Mouse (Mus musculus) embryonic facial prominence, embryonic 10.5 days (tissue): ENCODE data around the gene Tex38. TPM values are rescaled to one million over a fixed set of nuclear protein-coding genes. Genes with fewer than 3 reads are reported as not detected.

ENCODE experiments used
- polyA plus RNA-seq: library from polyadenylated mRNA; unstranded; fragments of >200 nt; fragmentation: Nextera tagmentation; extraction: Ambion mirVana; gene quantifications from 2 replicates; pipeline ENCODE4 v1.2.1, GENCODE M21; 2016

The Tex38 gene
- polyA plus RNA-seq, 1 experiment from 2014 or later, result 0.25 TPM

Other genes starting within 250 kb of the Tex38 start
- gene Cyp4a31, start 217.4 kb downstream of the Tex38 start, polyA plus RNA-seq, result not detected in 2 replicates
- gene Cyp4a32, start 180.0 kb downstream of the Tex38 start, polyA plus RNA-seq, result not detected in 2 replicates
- not detected in 2 replicates for gene Cyp4b1, start 133.3 kb downstream of the Tex38 start, polyA plus RNA-seq
- 33.5 and 34.2 TPM in 2 replicates for gene Efcab14, start 43.3 kb downstream of the Tex38 start, polyA plus RNA-seq
- 47.3 and 56.5 TPM in 2 replicates for gene Atpaf1, start 3.8 kb upstream of the Tex38 start, polyA plus RNA-seq
- 2.8 and 3.5 TPM in 2 replicates for gene Mob3c, start 47.1 kb upstream of the Tex38 start, polyA plus RNA-seq
- 23.0 and 23.6 TPM in 2 replicates for gene Mknk1, start 58.2 kb upstream of the Tex38 start, polyA plus RNA-seq
- gene Kncn, start 103.4 kb upstream of the Tex38 start, polyA plus RNA-seq, result not detected in 2 replicates
- gene 6430628N08Rik, start 109.6 kb upstream of the Tex38 start, polyA plus RNA-seq, result 0.09 TPM in 1 of 2 replicates, not detected in the other
- gene Dmbx1, start 158.9 kb upstream of the Tex38 start, polyA plus RNA-seq, result 1.7 and 2.5 TPM in 2 replicates
- gene Faah, start 236.9 kb upstream of the Tex38 start, polyA plus RNA-seq, result 2.3 and 2.4 TPM in 2 replicates